Mouse (Mus musculus) CH12.LX (cell line): ENCODE measurements at regions not wholly inside any gene's neighbourhood (a gene's known extent, or its start where the extent isn't known, plus 50 kb on each side); places are given as distances from the start of the nearest gene placed in this dataset.

Experiments
- ELF1 ChIP-seq: IDR thresholded peaks from 2 replicates; pipeline ENCODE4 v1.6.1; 2014; ENCODE audit warnings: low read depth, mild to moderate bottlenecking, inconsistent platforms, low read length, improper control_type of control experiment
- EP300 ChIP-seq: IDR thresholded peaks from 2 replicates; pipeline ENCODE4 v1.6.1; 2011; ENCODE audit warnings: low read length, improper control_type of control experiment
- MXI1 ChIP-seq: IDR thresholded peaks from 2 replicates; pipeline ENCODE4 v1.6.1; 2011; ENCODE audit warnings: mild to moderate bottlenecking, low read depth, low read length, improper control_type of control experiment
- NELFE ChIP-seq: IDR thresholded peaks from 2 replicates; pipeline ENCODE4 v1.6.1; 2011; ENCODE audit warnings: low read depth, low read length, improper control_type of control experiment
- POLR2A ChIP-seq: IDR thresholded peaks from 2 replicates; pipeline ENCODE4 v1.6.1; 2011; ENCODE audit warnings: low read depth, mild to moderate bottlenecking, improper control_type of control experiment, low read length
- USF1 ChIP-seq: IDR thresholded peaks from 2 replicates; pipeline ENCODE4 v1.6.1; 2014; ENCODE audit warnings: low read depth, mild to moderate bottlenecking, inconsistent platforms, low read length, improper control_type of control experiment
- USF2 ChIP-seq: conservative IDR thresholded peaks from 2 replicates; pipeline ENCODE4 v1.6.1; 2011; ENCODE audit warnings: low read depth, low read length, improper control_type of control experiment
- ZKSCAN1 ChIP-seq: IDR thresholded peaks from 2 replicates; pipeline ENCODE4 v1.6.1; 2012; ENCODE audit warnings: low read depth, inconsistent platforms, low read length, improper control_type of control experiment, borderline replicate concordance

DNA sequence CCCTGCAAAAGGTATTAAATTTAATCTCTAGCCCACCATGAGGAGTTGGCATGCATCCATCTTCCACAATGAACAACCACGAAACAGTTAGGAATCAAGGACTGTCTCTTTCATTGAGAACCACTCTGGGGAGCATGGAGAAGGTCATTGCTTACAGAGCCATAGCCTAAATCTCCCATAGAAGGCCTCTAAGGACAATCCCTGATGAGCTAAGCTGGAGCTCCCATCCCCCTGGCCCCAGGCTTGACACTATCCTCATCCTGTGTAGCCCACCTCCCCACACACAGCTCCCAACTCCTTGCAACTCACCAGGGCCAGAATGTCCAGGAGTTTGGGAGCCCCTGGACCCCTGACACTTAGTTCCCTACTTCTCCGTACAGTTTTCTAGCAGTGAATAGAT lies 70.0 kb downstream of the Tmem100 start:
- TF ChIP-seq USF1, result no peak
- TF ChIP-seq MXI1, result no peak
- no peak for TF ChIP-seq ZKSCAN1
- TF ChIP-seq ELF1, result no peak
- no peak for TF ChIP-seq POLR2A
- TF ChIP-seq USF2, result no peak
- TF ChIP-seq NELFE, result no peak
- no peak for TF ChIP-seq EP300
